Mouse (Mus musculus) G1E (cell line): ENCODE results near the gene Tns1.

Source experiments
- CTCF ChIP-seq: IDR thresholded peaks from 2 replicates; pipeline ENCODE4 v1.5.1; 2012; ENCODE audit warnings: low read depth, low read length, inconsistent platforms, mixed read lengths
- GATA1 ChIP-seq: IDR thresholded peaks from 2 replicates; pipeline ENCODE4 v1.6.1; 2012; ENCODE audit warnings: borderline replicate concordance, low read length, inconsistent platforms, mixed read lengths
- TAL1 ChIP-seq: conservative IDR thresholded peaks from 2 replicates; pipeline ENCODE4 v1.6.1; 2012; ENCODE audit warnings: low read depth, low read length, inconsistent platforms, mixed read lengths

- TF ChIP-seq CTCF (no peak), GATA1 (no peak), TAL1 (no peak)
Observed at GRCm38 (mm10) chr1:73964151-73964743, 160.0 kb downstream of the Tns1 start.
